Mouse (Mus musculus): Measurements from ENCODE around the gene Odf3l2. TPM values are rescaled to one million over a fixed set of nuclear protein-coding genes. Genes with fewer than 3 reads are reported as not detected.

Gene Odf3l2
- total RNA-seq, 1 experiment from 2014 or later, result not detected

- ATAC-seq (replicated peaks; ENCODE audit: low read depth, poor library complexity, severe bottlenecking), result peak; percentile 28; the same call in 1 of the 2 replicates
These were observed 12.3 kb downstream of the Odf3l2 start for GRCm38 (mm10) chr10:79633006-79633777.

GRCm38 (mm10) chr10:79631432-79631831, 14.1 kb downstream of the Odf3l2 start:
- no peak for ATAC-seq (replicated peaks; ENCODE audit: low read depth, poor library complexity, severe bottlenecking)

GRCm38 (mm10) chr10:79628377-79628776, 17.2 kb downstream of the Odf3l2 start:
- no peak for ATAC-seq (replicated peaks; ENCODE audit: low read depth, poor library complexity, severe bottlenecking)

- no peak for ATAC-seq (replicated peaks; ENCODE audit: low read depth, poor library complexity, severe bottlenecking)
These were observed 19.4 kb downstream of the Odf3l2 start for GRCm38 (mm10) chr10:79626156-79626555.

GRCm38 (mm10) chr10:79625398-79625797, 20.1 kb downstream of the Odf3l2 start:
- ATAC-seq (replicated peaks; ENCODE audit: low read depth, poor library complexity, severe bottlenecking), result no peak

GRCm38 (mm10) chr10:79623950-79624349, 21.6 kb downstream of the Odf3l2 start:
- ATAC-seq (replicated peaks; ENCODE audit: low read depth, poor library complexity, severe bottlenecking), result no peak

- ATAC-seq (replicated peaks; ENCODE audit: low read depth, poor library complexity, severe bottlenecking), result no peak
These were observed 29.2 kb downstream of the Odf3l2 start for GRCm38 (mm10) chr10:79616376-79616775.

- no peak for ATAC-seq (replicated peaks; ENCODE audit: low read depth, poor library complexity, severe bottlenecking)
These were observed 29.7 kb downstream of the Odf3l2 start for GRCm38 (mm10) chr10:79615860-79616259.

GRCm38 (mm10) chr10:79614305-79614643, 31.3 kb downstream of the Odf3l2 start:
- ATAC-seq (replicated peaks; ENCODE audit: low read depth, poor library complexity, severe bottlenecking), result no peak

GRCm38 (mm10) chr10:79613578-79614304, 31.8 kb downstream of the Odf3l2 start, which contains the start of gene C2cd4c:
C2cd4c (minus strand) TSS chr10:79614025.
- peak; percentile 81 for ATAC-seq (replicated peaks; ENCODE audit: low read depth, poor library complexity, severe bottlenecking)

- ATAC-seq (replicated peaks; ENCODE audit: low read depth, poor library complexity, severe bottlenecking), result peak; percentile 30
These were observed 33.1 kb downstream of the Odf3l2 start for GRCm38 (mm10) chr10:79612192-79613135.

- ATAC-seq (replicated peaks; ENCODE audit: low read depth, poor library complexity, severe bottlenecking), result no peak
These were observed 34.2 kb downstream of the Odf3l2 start for GRCm38 (mm10) chr10:79611296-79611695.

- ATAC-seq (replicated peaks; ENCODE audit: low read depth, poor library complexity, severe bottlenecking), result no peak
These were observed 36.3 kb downstream of the Odf3l2 start for GRCm38 (mm10) chr10:79609276-79609675.

- ATAC-seq (replicated peaks; ENCODE audit: low read depth, poor library complexity, severe bottlenecking), result no peak
These were observed 37.6 kb downstream of the Odf3l2 start for GRCm38 (mm10) chr10:79607892-79608291.

- ATAC-seq (replicated peaks; ENCODE audit: low read depth, poor library complexity, severe bottlenecking), result no peak
These were observed 39.0 kb downstream of the Odf3l2 start for GRCm38 (mm10) chr10:79606537-79606936.

- ATAC-seq (replicated peaks; ENCODE audit: low read depth, poor library complexity, severe bottlenecking), result no peak
These were observed 47.7 kb downstream of the Odf3l2 start for GRCm38 (mm10) chr10:79597936-79598230.

- peak; percentile 31; the same call in 1 of the 2 replicates for ATAC-seq (replicated peaks; ENCODE audit: low read depth, poor library complexity, severe bottlenecking)
These were observed 48.2 kb downstream of the Odf3l2 start for GRCm38 (mm10) chr10:79597051-79597935.

- ATAC-seq (replicated peaks; ENCODE audit: low read depth, poor library complexity, severe bottlenecking), result no peak
These were observed 50.0 kb downstream of the Odf3l2 start for GRCm38 (mm10) chr10:79595590-79595929.

GRCm38 (mm10) chr10:79594872-79595589, 50.5 kb downstream of the Odf3l2 start:
- ATAC-seq (replicated peaks; ENCODE audit: low read depth, poor library complexity, severe bottlenecking), result peak; percentile 88

All from common myeloid progenitor, adult 5-6 weeks (primary cell).